In genomic region chr10:14544608-14544940, GRCm38 (mm10) we compare ENCODE assay signal across 8 mouse cellular contexts. TPM values are rescaled to one million over a fixed set of nuclear protein-coding genes. Genes with fewer than 3 reads are reported as not detected.
DNase-seq lines count a peak whose midpoint lies in the region; ATAC-seq and TF ChIP-seq lines count a peak whose summit lies in the region.

No protein-coding gene starts in this region.

- no peaks in the 10 kb centered on the region for H3K36me3 ChIP-seq in neural tube, embryonic 11.5 days (ENCODE audit: control insufficient read depth, insufficient read depth, low read length)
- no peaks in the 10 kb centered on the region for H3K36me3 ChIP-seq in forebrain, embryonic 14.5 days (ENCODE audit: control insufficient read depth, insufficient read depth, low read length)
- no peaks in the 10 kb centered on the region for H3K36me3 ChIP-seq in limb, embryonic 13.5 days

- no peak for TF ChIP-seq CTCF in olfactory bulb, adult 2 months (IDR thresholded peaks at IDR 0.05; ENCODE audit: insufficient read depth, low read depth, low read length)

- no peak overlapping the region for H3K27ac ChIP-seq in neural tube, embryonic 11.5 days (ENCODE audit: low read depth, low read length)
- no peak overlapping the region for H3K27ac ChIP-seq in forebrain, embryonic 14.5 days (ENCODE audit: low read depth, low read length)
- H3K27ac ChIP-seq in limb, embryonic 13.5 days = 0 out of 2 replicates have a peak overlapping the region, but pooled peaks have one; percentile 22
- H3K27ac ChIP-seq in olfactory bulb, adult 2 months (ENCODE audit: insufficient read depth, low read depth, low read length) = no peak overlapping the region

- peak overlapping the region; percentile 68 for H3K4me3 ChIP-seq in neural tube, embryonic 11.5 days (ENCODE audit: low read depth, low read length)
- H3K4me3 ChIP-seq in forebrain, embryonic 14.5 days (ENCODE audit: low read depth, low read length) = peak overlapping the region; percentile 68
- H3K4me3 ChIP-seq in limb, embryonic 13.5 days = peak overlapping the region; percentile 76
- peak overlapping the region; percentile 55 for H3K4me3 ChIP-seq in olfactory bulb, adult 2 months (ENCODE audit: insufficient read depth, low read depth, low read length)

- H3K9ac ChIP-seq in neural tube, embryonic 11.5 days (ENCODE audit: low read length) = peak overlapping the region; percentile 67
- H3K9ac ChIP-seq in forebrain, embryonic 14.5 days (ENCODE audit: low read length) = peak overlapping the region; percentile 67
- H3K9ac ChIP-seq in limb, embryonic 13.5 days = peak overlapping the region; percentile 81

- no peaks in the 10 kb centered on the region for H3K4me1 ChIP-seq in neural tube, embryonic 11.5 days (ENCODE audit: control insufficient read depth, insufficient read depth, low read length)
- peaks cover 2% of the 10 kb centered on the region; the same call in 1 of the 2 replicates for H3K4me1 ChIP-seq in forebrain, embryonic 14.5 days (ENCODE audit: control insufficient read depth, insufficient read depth, low read length)
- peaks cover 9% of the 10 kb centered on the region; the same call in 1 of the 2 replicates for H3K4me1 ChIP-seq in limb, embryonic 13.5 days
- H3K4me1 ChIP-seq in olfactory bulb, adult 2 months (ENCODE audit: control insufficient read depth, insufficient read depth, low read length) = peaks cover 9% of the 10 kb centered on the region

- WGBS in neural tube, embryonic 11.5 days = 8% methylated on average over 9 of the region's 9 CpGs
- 9% methylated on average over 9 of the region's 9 CpGs for whole genome bisulfite sequencing in forebrain, embryonic 14.5 days
- WGBS in limb, embryonic 13.5 days = 7% methylated on average over 9 of the region's 9 CpGs
- 7% methylated on average over 9 of the region's 9 CpGs for WGBS in olfactory bulb, adult 2 months

- H3K4me2 ChIP-seq in neural tube, embryonic 11.5 days (ENCODE audit: low read depth) = peak overlapping the region; percentile 99
- H3K4me2 ChIP-seq in forebrain, embryonic 14.5 days (ENCODE audit: low read length) = peak overlapping the region; percentile 100
- peak overlapping the region; percentile 100 for H3K4me2 ChIP-seq in limb, embryonic 13.5 days (replicated peaks)

- ATAC-seq in neural tube, embryonic 11.5 days (ENCODE audit: insufficient read depth, low FRiP score, low TSS enrichment) = no peak
- peak; percentile 49; the same call in 1 of the 2 replicates for ATAC-seq in forebrain, embryonic 14.5 days
- ATAC-seq in limb, embryonic 13.5 days (ENCODE audit: low FRiP score, low read depth) = no peak
- ATAC-seq in inflammation-experienced regulatory T-cells, adult 6 months = no peak

- no peak for DNase-seq in neural tube, embryonic 11.5 days (ENCODE audit: low spot score)
- DNase-seq in neural tube, embryonic 10.5 days (ENCODE audit: extremely low spot score, low spot score) = no peak
- DNase-seq in forebrain, embryonic 14.5 days (ENCODE audit: low spot score) = no peak
- DNase-seq in adipocyte (ENCODE audit: low spot score) = no peak
- DNase-seq in frontal cortex, postnatal 36 days (ENCODE audit: low spot score in 2 of 2) = no peak

- H3K27me3 ChIP-seq in neural tube, embryonic 11.5 days (ENCODE audit: control insufficient read depth, insufficient read depth, low read length) = no peaks in the 10 kb centered on the region
- peaks cover 13% of the 10 kb centered on the region for H3K27me3 ChIP-seq in forebrain, embryonic 14.5 days (replicated peaks; ENCODE audit: control insufficient read depth, insufficient read depth, low read length)
- H3K27me3 ChIP-seq in limb, embryonic 13.5 days = peaks cover 14% of the 10 kb centered on the region

- no peak for TF ChIP-seq POLR2A in olfactory bulb, adult 2 months (IDR thresholded peaks at IDR 0.05; ENCODE audit: insufficient read depth, low read depth, low read length)

- no peaks in the 10 kb centered on the region for H3K9me3 ChIP-seq in neural tube, embryonic 11.5 days (ENCODE audit: control insufficient read depth, low read length)
- H3K9me3 ChIP-seq in forebrain, embryonic 14.5 days (replicated peaks; ENCODE audit: control insufficient read depth, low read length) = no peaks in the 10 kb centered on the region
- H3K9me3 ChIP-seq in limb, embryonic 13.5 days = no peaks in the 10 kb centered on the region

RNA-seq across cellular contexts. Expression of gene Adgrg6, which starts 0.9 kb away (rescaled TPM):
- polyA plus RNA-seq in neural tube, embryonic 11.5 days (2014; fragmentation: Nextera tagmentation; extraction: Ambion mirVana) = 6.2 and 8.1 TPM in 2 replicates
- 0.48 and 1.1 TPM in 2 replicates for polyA plus RNA-seq in forebrain, embryonic 14.5 days (2014; fragmentation: Nextera tagmentation; extraction: Ambion mirVana)
- polyA plus RNA-seq in limb, embryonic 13.5 days (2015; fragmentation: Nextera tagmentation; extraction: Ambion mirVana) = 6.7 and 6.8 TPM in 2 replicates
- not detected in 2 replicates for polyA plus RNA-seq in olfactory bulb, adult 2 months (2012; ENCODE audit: insufficient read depth, insufficient read length, low replicate concordance, missing spikeins)
- polyA plus RNA-seq in inflammation-experienced regulatory T-cells, adult 6 months (2017; shearing (Covaris generic)) = under 1 TPM in 1 of 3 experiments, not detected in 2; 0.19 TPM
